22 mouse cellular contexts compared by ENCODE assay signal in genomic region chr5:4009540-4009939, GRCm38 (mm10).
DNase-seq lines count a peak whose midpoint lies in the region; ATAC-seq lines count a peak whose summit lies in the region.
"Had no signal": no experiment of that assay in that cellular context is flagged by ENCODE, and none has a peak within 500 bp of the region (broad histone marks: within the 10 kb centered on the region; RNA-seq: fewer than 3 reads in every experiment).

No protein-coding gene starts in this region.

- H3K27me3 ChIP-seq in forebrain, embryonic 14.5 days (replicated peaks; ENCODE audit: control insufficient read depth, insufficient read depth, low read length): no peaks in the 10 kb centered on the region
- H3K27me3 ChIP-seq in forebrain, embryonic 12.5 days: no peaks in the 10 kb centered on the region
- H3K27me3 ChIP-seq in forebrain, embryonic 16.5 days (replicated peaks; ENCODE audit: control insufficient read depth, insufficient read depth, low read length): no peaks in the 10 kb centered on the region
- no peaks in the 10 kb centered on the region for H3K27me3 ChIP-seq in heart, embryonic 10.5 days (ENCODE audit: insufficient read depth, poor library complexity, severe bottlenecking)
- H3K27me3 ChIP-seq: CH12.LX; hindbrain, embryonic 12.5 days; hindbrain, embryonic 15.5 days; Patski had no signal

- H3K4me1 ChIP-seq in forebrain, embryonic 14.5 days (ENCODE audit: control insufficient read depth, insufficient read depth, low read length): no peaks in the 10 kb centered on the region
- no peaks in the 10 kb centered on the region for H3K4me1 ChIP-seq in forebrain, embryonic 12.5 days
- no peaks in the 10 kb centered on the region for H3K4me1 ChIP-seq in forebrain, embryonic 16.5 days (replicated peaks; ENCODE audit: control insufficient read depth, insufficient read depth, low read length)
- H3K4me1 ChIP-seq in heart, embryonic 10.5 days: no peaks in the 10 kb centered on the region
- H3K4me1 ChIP-seq: hindbrain, embryonic 12.5 days; hindbrain, embryonic 15.5 days had no signal

- no peak overlapping the region for H3K27ac ChIP-seq in forebrain, embryonic 14.5 days (ENCODE audit: low read depth, low read length)
- no peak overlapping the region for H3K27ac ChIP-seq in forebrain, embryonic 12.5 days
- no peak overlapping the region for H3K27ac ChIP-seq in forebrain, embryonic 16.5 days (ENCODE audit: low read length)
- H3K27ac ChIP-seq in heart, embryonic 10.5 days: no peak overlapping the region
- H3K27ac ChIP-seq: heart, adult 2 months; hindbrain, embryonic 12.5 days; hindbrain, embryonic 15.5 days had no signal

- 77% methylated on average over 6 of the region's 6 CpGs for WGBS in forebrain, embryonic 14.5 days
- 91% methylated on average over 6 of the region's 6 CpGs for WGBS in forebrain, embryonic 12.5 days
- WGBS in forebrain, embryonic 16.5 days: 70% methylated on average over 6 of the region's 6 CpGs
- WGBS in heart, embryonic 10.5 days: 87% methylated on average over 6 of the region's 6 CpGs

- H3K9me3 ChIP-seq in forebrain, embryonic 14.5 days (replicated peaks; ENCODE audit: control insufficient read depth, low read length): no peaks in the 10 kb centered on the region
- no peaks in the 10 kb centered on the region for H3K9me3 ChIP-seq in forebrain, embryonic 12.5 days
- H3K9me3 ChIP-seq in forebrain, embryonic 16.5 days (ENCODE audit: control insufficient read depth, low read length): no peaks in the 10 kb centered on the region
- no peaks in the 10 kb centered on the region for H3K9me3 ChIP-seq in heart, embryonic 10.5 days
- H3K9me3 ChIP-seq: G1E; hindbrain, embryonic 12.5 days; hindbrain, embryonic 15.5 days had no signal

- peak; percentile 58; the same call in 1 of the 2 replicates for ATAC-seq in forebrain, embryonic 14.5 days
- ATAC-seq in forebrain, embryonic 12.5 days (ENCODE audit: low FRiP score): no peak
- ATAC-seq in forebrain, embryonic 16.5 days: peak; percentile 81
- ATAC-seq: intestine, postnatal 0 days; Patski had no signal

- H3K9ac ChIP-seq in forebrain, embryonic 14.5 days (ENCODE audit: low read length): no peak overlapping the region
- no peak overlapping the region for H3K9ac ChIP-seq in forebrain, embryonic 12.5 days
- no peak overlapping the region for H3K9ac ChIP-seq in forebrain, embryonic 16.5 days (replicated peaks; ENCODE audit: low read depth, low read length)
- H3K9ac ChIP-seq: hindbrain, embryonic 12.5 days; hindbrain, embryonic 15.5 days had no signal

- no peak overlapping the region for H3K4me3 ChIP-seq in forebrain, embryonic 14.5 days (ENCODE audit: low read depth, low read length)
- H3K4me3 ChIP-seq in forebrain, embryonic 12.5 days (replicated peaks): no peak overlapping the region
- H3K4me3 ChIP-seq in forebrain, embryonic 16.5 days (replicated peaks; ENCODE audit: low read length): no peak overlapping the region
- H3K4me3 ChIP-seq in heart, embryonic 10.5 days: no peak overlapping the region
- H3K4me3 ChIP-seq: heart, adult 2 months; hindbrain, embryonic 12.5 days; hindbrain, embryonic 15.5 days had no signal

- no peak overlapping the region for H3K4me2 ChIP-seq in forebrain, embryonic 14.5 days (ENCODE audit: low read length)
- no peak overlapping the region for H3K4me2 ChIP-seq in forebrain, embryonic 12.5 days
- H3K4me2 ChIP-seq in forebrain, embryonic 16.5 days (ENCODE audit: low read length): no peak overlapping the region
- H3K4me2 ChIP-seq: heart, embryonic 11.5 days; hindbrain, embryonic 12.5 days; hindbrain, embryonic 15.5 days had no signal

- peak; percentile 29 for DNase-seq in forebrain, embryonic 14.5 days (ENCODE audit: low spot score)
- DNase-seq in layer of hippocampus, adult 9-11 months: peak; percentile 20
- DNase-seq in layer of hippocampus, adult 9-10 months (ENCODE audit: low spot score): no peak
- DNase-seq in heart, embryonic 10.5 days (ENCODE audit: low spot score): no peak
- DNase-seq in ovary, postnatal 10 days (ENCODE audit: low spot score): no peak
- DNase-seq: adrenal gland, postnatal 10 days; adrenal gland, postnatal 36 days; B cell, adult 2 months; cerebellum, adult 18-20 months; cerebellum, adult 9-10 months; cerebellum, postnatal 14 days; gastrocnemius, postnatal 36 days; heart, adult 2 months had no signal

- peaks cover 69% of the 10 kb centered on the region for H3K36me3 ChIP-seq in forebrain, embryonic 14.5 days (ENCODE audit: control insufficient read depth, insufficient read depth, low read length)
- peaks cover 64% of the 10 kb centered on the region for H3K36me3 ChIP-seq in forebrain, embryonic 12.5 days (replicated peaks)
- peaks cover 45% of the 10 kb centered on the region for H3K36me3 ChIP-seq in forebrain, embryonic 16.5 days (ENCODE audit: control insufficient read depth, insufficient read depth)
- peaks cover 67% of the 10 kb centered on the region for H3K36me3 ChIP-seq in heart, embryonic 10.5 days

Comparison
In these comparisons a context has a peak if more than half of its experiments do, and no peak if none do; other contexts are left out.
1. DNase-seq: peak in forebrain, embryonic 14.5 days (single experiment) and layer of hippocampus, adult 9-11 months (single experiment); none in layer of hippocampus, adult 9-10 months (single experiment), heart, embryonic 10.5 days (single experiment) and ovary, postnatal 10 days (single experiment).